Mouse (Mus musculus) brown adipose tissue, adult 24 weeks (tissue): Measurements from ENCODE around the gene Arsj. TPM values are rescaled to one million over a fixed set of nuclear protein-coding genes. Genes with fewer than 3 reads are reported as not detected.

Experiments used
- polyA plus RNA-seq: library from polyadenylated mRNA; stranded (reverse); fragments of >200 nt; gene quantifications from 2 replicates; pipeline ENCODE4 v1.2.4, GENCODE M21; 2012; ENCODE audit not compliant: missing spikeins, insufficient read depth, insufficient read length

The Arsj gene
- polyA plus RNA-seq, 1 experiment: 0.36 TPM

Other genes with a start within 250 kb of the Arsj start
- gene Camk2d, start 232.6 kb downstream of the Arsj start, polyA plus RNA-seq: 26.8 and 52.5 TPM in 2 replicates